Mouse (Mus musculus): ENCODE measurements around the gene Larp1.
"Not testable (repeated sequence)": the region's sequence is repeated elsewhere in the genome, so short reads cannot be mapped to it uniquely, and the experiment has no call there.

Larp1 gene

GRCm38 (mm10) chr11:58026860-58027259 is 18.0 kb downstream of the Larp1 start:
- no peak for DNase-seq (ENCODE audit: low spot score in 2 of 2)

GRCm38 (mm10) chr11:58028981-58029380 is 20.1 kb downstream of the Larp1 start:
- DNase-seq (ENCODE audit: low spot score in 2 of 2), result no peak

GRCm38 (mm10) chr11:58029869-58030268 is 21.0 kb downstream of the Larp1 start:
- DNase-seq (ENCODE audit: low spot score in 2 of 2), result no peak

GRCm38 (mm10) chr11:58031176-58031575 is 22.3 kb downstream of the Larp1 start:
- DNase-seq (ENCODE audit: low spot score in 2 of 2), result no peak

- no peak for DNase-seq (ENCODE audit: low spot score in 2 of 2)
These were observed 24.8 kb downstream of the Larp1 start for GRCm38 (mm10) chr11:58033635-58034034.

GRCm38 (mm10) chr11:58039027-58039426 is 30.2 kb downstream of the Larp1 start:
- DNase-seq (ENCODE audit: low spot score in 2 of 2), result no peak

- no peak for DNase-seq (ENCODE audit: low spot score in 2 of 2)
These were observed 34.1 kb downstream of the Larp1 start for GRCm38 (mm10) chr11:58042861-58043431.

GRCm38 (mm10) chr11:58046438-58046837 is 37.6 kb downstream of the Larp1 start:
- no peak for DNase-seq (ENCODE audit: low spot score in 2 of 2)

GRCm38 (mm10) chr11:58057455-58057854 is 48.6 kb downstream of the Larp1 start:
- peak in 1 of 2 experiments; percentile 48 for DNase-seq (ENCODE audit: low spot score in 2 of 2)

- not testable (repeated sequence) for DNase-seq (ENCODE audit: low spot score in 2 of 2)
These were observed 50.9 kb downstream of the Larp1 start for GRCm38 (mm10) chr11:58059752-58060151.

GRCm38 (mm10) chr11:58061218-58061617 is 52.4 kb downstream of the Larp1 start:
- DNase-seq (ENCODE audit: low spot score in 2 of 2), result not testable (repeated sequence)

GRCm38 (mm10) chr11:58062586-58062985 is 53.7 kb downstream of the Larp1 start:
- DNase-seq (ENCODE audit: low spot score in 2 of 2), result no peak

- no peak for DNase-seq (ENCODE audit: low spot score in 2 of 2)
These were observed 56.2 kb downstream of the Larp1 start for GRCm38 (mm10) chr11:58065025-58065424.

GRCm38 (mm10) chr11:58072978-58073377 is 64.1 kb downstream of the Larp1 start:
- DNase-seq (ENCODE audit: low spot score in 2 of 2), result no peak

- no peak for DNase-seq (ENCODE audit: low spot score in 2 of 2)
These were observed 68.4 kb downstream of the Larp1 start for GRCm38 (mm10) chr11:58077270-58077669.

GRCm38 (mm10) chr11:58081716-58082115 is 72.9 kb downstream of the Larp1 start:
- no peak for DNase-seq (ENCODE audit: low spot score in 2 of 2)

GRCm38 (mm10) chr11:58092541-58092940 is 83.7 kb downstream of the Larp1 start:
- no peak for DNase-seq (ENCODE audit: low spot score in 2 of 2)

- DNase-seq (ENCODE audit: low spot score in 2 of 2), result no peak
These were observed 84.2 kb downstream of the Larp1 start, which contains the start of gene Gm12248 for GRCm38 (mm10) chr11:58093021-58093528. Gm12248 (minus strand) TSS chr11:58093134.

GRCm38 (mm10) chr11:58094766-58095165 is 85.9 kb downstream of the Larp1 start:
- no peak for DNase-seq (ENCODE audit: low spot score in 2 of 2)

- no peak for DNase-seq (ENCODE audit: low spot score in 2 of 2)
These were observed 86.7 kb downstream of the Larp1 start for GRCm38 (mm10) chr11:58095561-58095960.

GRCm38 (mm10) chr11:58096160-58096559 is 87.3 kb downstream of the Larp1 start:
- no peak for DNase-seq (ENCODE audit: low spot score in 2 of 2)

- DNase-seq (ENCODE audit: low spot score in 2 of 2), result no peak
These were observed 88.2 kb downstream of the Larp1 start for GRCm38 (mm10) chr11:58096821-58097620.

All from frontal cortex, postnatal 10 days (tissue).